Comparison of ENCODE assay signal across 24 mouse cellular contexts in the genomic region with DNA sequence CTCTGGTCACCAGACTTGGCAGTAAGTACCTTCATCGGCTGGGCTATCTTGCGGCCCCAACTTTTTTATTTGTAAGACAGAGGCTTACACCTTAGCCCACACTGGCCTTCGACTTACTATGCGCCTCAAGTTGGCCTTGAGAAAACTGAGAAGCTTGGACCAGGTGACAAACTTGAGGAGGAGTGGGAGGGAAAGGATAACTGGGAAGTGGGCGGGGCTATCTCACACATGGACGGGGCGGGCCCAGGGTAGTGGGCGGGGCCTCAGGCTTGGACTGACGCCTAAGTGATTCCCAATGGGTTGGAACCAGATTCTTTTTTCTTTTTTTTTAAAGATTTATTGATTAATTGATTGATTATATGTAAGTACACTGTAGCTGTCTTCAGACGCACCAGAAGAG. TPM values are rescaled to one million over a fixed set of nuclear protein-coding genes. Genes with fewer than 3 reads are reported as not detected.
A peak's percentile ranks its signal among the peaks of the same experiment; 100 is the strongest.
DNase-seq lines count a peak whose midpoint lies in the region; ATAC-seq and TF ChIP-seq lines count a peak whose summit lies in the region.
"Had no signal": no experiment of that assay in that cellular context is flagged by ENCODE, and none has a peak within 500 bp of the region (broad histone marks: within the 10 kb centered on the region; RNA-seq: fewer than 3 reads in every experiment).

No protein-coding gene starts in this region.

- DNase-seq in embryo, embryonic 11 days: peak; percentile 47
- DNase-seq in embryo, embryonic 10 days (ENCODE audit: low spot score): no peak
- peak; percentile 22 for DNase-seq in lung, postnatal 36 days
- no peak for DNase-seq in lung, postnatal 14 days
- peak; percentile 50 for DNase-seq in stomach, postnatal 0 days (ENCODE audit: low spot score)
- no peak for DNase-seq in heart, postnatal 36 days
- DNase-seq: adrenal gland, adult 2 months; cerebellum, adult 11-12 months; cerebellum, postnatal 25 days; gastrocnemius, postnatal 10 days; heart, adult 2 months; kidney, postnatal 14 days; right cerebral cortex, adult 18-20 months; thymus, postnatal 14 days had no signal

- TF ChIP-seq CTCF in stomach, postnatal 0 days (IDR thresholded peaks at IDR 0.05; ENCODE audit: low read depth): no peak

- no peaks in the 10 kb centered on the region for H3K27me3 ChIP-seq in stomach, postnatal 0 days (ENCODE audit: control insufficient read depth, insufficient read depth, low read length)
- H3K27me3 ChIP-seq: intestine, embryonic 15.5 days had no signal

- no peaks in the 10 kb centered on the region for H3K4me1 ChIP-seq in stomach, postnatal 0 days (replicated peaks; ENCODE audit: control insufficient read depth, insufficient read depth)
- H3K4me1 ChIP-seq: intestine, embryonic 15.5 days had no signal

- intact Hi-C loops in heart, postnatal 36 days (cut with DNase I): no loop called here

- 23% methylated on average over 10 of the region's 10 CpGs for WGBS in stomach, postnatal 0 days

- H3K4me3 ChIP-seq in stomach, postnatal 0 days (ENCODE audit: low read depth, low read length): no peak overlapping the region
- H3K4me3 ChIP-seq: heart, adult 2 months; intestine, embryonic 15.5 days had no signal

- no peak overlapping the region for H3K27ac ChIP-seq in stomach, postnatal 0 days (replicated peaks)
- H3K27ac ChIP-seq: heart, adult 2 months; hindbrain, embryonic 14.5 days; intestine, embryonic 15.5 days had no signal

- ATAC-seq in erythroblast, adult 5-6 weeks (replicated peaks; ENCODE audit: low FRiP score, poor library complexity, severe bottlenecking): 0 out of 2 replicates have a peak, but pooled peaks have one; percentile 64
- no peak for ATAC-seq in stomach, postnatal 0 days (ENCODE audit: low FRiP score, low TSS enrichment)
- ATAC-seq in megakaryocyte, adult 5-6 weeks (ENCODE audit: poor library complexity, severe bottlenecking): no peak

- H3K36me3 ChIP-seq in stomach, postnatal 0 days (ENCODE audit: control insufficient read depth, insufficient read depth, low read length): no peaks in the 10 kb centered on the region
- H3K36me3 ChIP-seq: intestine, embryonic 15.5 days had no signal

- no peak overlapping the region for H3K9ac ChIP-seq in stomach, postnatal 0 days (ENCODE audit: low read length)
- H3K9ac ChIP-seq: hindbrain, embryonic 14.5 days; intestine, embryonic 15.5 days had no signal

- TF ChIP-seq EP300 in stomach, postnatal 0 days (optimal IDR thresholded peaks at IDR 0.05): no peak

- H3K9me3 ChIP-seq in stomach, postnatal 0 days (ENCODE audit: control insufficient read depth, low read length): no peaks in the 10 kb centered on the region
- H3K9me3 ChIP-seq: intestine, embryonic 15.5 days had no signal

- no peak overlapping the region for H3K4me2 ChIP-seq in stomach, postnatal 0 days (replicated peaks; ENCODE audit: low read depth)
- H3K4me2 ChIP-seq: hindbrain, embryonic 14.5 days; intestine, embryonic 15.5 days had no signal

RNA-seq across cellular contexts. Expression of a gene that starts 11.3 kb away (rescaled TPM):
- 6.5 and 7.3 TPM in 2 replicates for total RNA-seq in erythroblast, adult 5-6 weeks (2015; ENCODE audit: low replicate concordance)
- not detected in 2 replicates for total RNA-seq in erythroblast, adult 5-6 weeks (2017; ENCODE audit: low replicate concordance)
- 8.6 and 10.0 TPM in 2 replicates for polyA plus RNA-seq in stomach, postnatal 0 days (2015; fragmentation: Nextera tagmentation; extraction: Ambion mirVana)
- 7.4 and 13.8 TPM in 2 replicates for total RNA-seq in megakaryocyte, adult 5-6 weeks (2015)
- 11.3 and 13.4 TPM in 2 replicates for total RNA-seq in megakaryocyte, adult 5-6 weeks (2017)
- total RNA-seq in heart, postnatal 36 days (2021): not detected
- total RNA-seq: adrenal gland, adult 2 months; gastrocnemius, postnatal 10 days; heart, adult 2 months; layer of hippocampus, postnatal 10 days; left cerebral cortex, postnatal 10 days had no signal
- polyA plus RNA-seq: brain, embryonic 14.5 days; heart, adult 2 months; hindbrain, embryonic 14.5 days had no signal

RNA-seq across cellular contexts. Expression of a gene that starts 24.8 kb away (rescaled TPM):
- total RNA-seq in erythroblast, adult 5-6 weeks (2015; ENCODE audit: low replicate concordance): not detected in 2 replicates
- total RNA-seq in erythroblast, adult 5-6 weeks (2017; ENCODE audit: low replicate concordance): not detected in 2 replicates
- polyA plus RNA-seq in stomach, postnatal 0 days (2015; fragmentation: Nextera tagmentation; extraction: Ambion mirVana): not detected in 2 replicates
- not detected in 2 replicates for total RNA-seq in megakaryocyte, adult 5-6 weeks (2015)
- not detected in 2 replicates for total RNA-seq in megakaryocyte, adult 5-6 weeks (2017)
- total RNA-seq in heart, postnatal 36 days (2021): under 1 TPM; 0.80 to 0.81 TPM
- total RNA-seq: neutrophil, adult 5-6 weeks had no signal
- polyA plus RNA-seq: lung, embryonic 16.5 days; stomach, embryonic 14.5 days had no signal

RNA-seq across cellular contexts. Expression of a gene that starts 27.0 kb away (rescaled TPM):
- total RNA-seq in erythroblast, adult 5-6 weeks (2015; ENCODE audit: low replicate concordance): 1.5 and 5.0 TPM in 2 replicates
- 3.6 and 4.8 TPM in 2 replicates for total RNA-seq in erythroblast, adult 5-6 weeks (2017; ENCODE audit: low replicate concordance)
- polyA plus RNA-seq in stomach, postnatal 0 days (2015; fragmentation: Nextera tagmentation; extraction: Ambion mirVana): 4.9 and 5.8 TPM in 2 replicates
- total RNA-seq in megakaryocyte, adult 5-6 weeks (2015): 8.1 and 9.6 TPM in 2 replicates
- 14.9 and 18.5 TPM in 2 replicates for total RNA-seq in megakaryocyte, adult 5-6 weeks (2017)
- 100 to 1,000 TPM in 1 of 2 experiments, 10 to 100 TPM in 1; 97.4 to 113 TPM for total RNA-seq in heart, postnatal 36 days (2021)

RNA-seq across cellular contexts. Expression of a gene that starts 34.5 kb away (rescaled TPM):
- total RNA-seq in erythroblast, adult 5-6 weeks (2015; ENCODE audit: low replicate concordance): 12.3 and 23.1 TPM in 2 replicates
- 35.3 and 49.5 TPM in 2 replicates for total RNA-seq in erythroblast, adult 5-6 weeks (2017; ENCODE audit: low replicate concordance)
- polyA plus RNA-seq in stomach, postnatal 0 days (2015; fragmentation: Nextera tagmentation; extraction: Ambion mirVana): 27.4 and 28.8 TPM in 2 replicates
- 8.4 and 10.3 TPM in 2 replicates for total RNA-seq in megakaryocyte, adult 5-6 weeks (2015)
- 26.0 and 29.3 TPM in 2 replicates for total RNA-seq in megakaryocyte, adult 5-6 weeks (2017)
- total RNA-seq in heart, postnatal 36 days (2021): 10 to 100 TPM; 31.9 to 32.3 TPM

RNA-seq across cellular contexts. Expression of a gene that starts 35.9 kb away (rescaled TPM):
- total RNA-seq in erythroblast, adult 5-6 weeks (2015; ENCODE audit: low replicate concordance): 0.77 and 1.3 TPM in 2 replicates
- total RNA-seq in erythroblast, adult 5-6 weeks (2017; ENCODE audit: low replicate concordance): 2.5 and 3.2 TPM in 2 replicates
- polyA plus RNA-seq in stomach, postnatal 0 days (2015; fragmentation: Nextera tagmentation; extraction: Ambion mirVana): 4.1 and 4.8 TPM in 2 replicates
- total RNA-seq in megakaryocyte, adult 5-6 weeks (2015): 4.3 and 5.5 TPM in 2 replicates
- 8.6 and 10.5 TPM in 2 replicates for total RNA-seq in megakaryocyte, adult 5-6 weeks (2017)
- total RNA-seq in heart, postnatal 36 days (2021): 10 to 100 TPM; 11.1 to 11.7 TPM

Comparison
In these comparisons a context has a peak if more than half of its experiments do, and no peak if none do; other contexts are left out.
1. DNase-seq: peak in embryo, embryonic 11 days (single experiment), lung, postnatal 36 days (single experiment) and stomach, postnatal 0 days (single experiment); none in embryo, embryonic 10 days (single experiment), lung, postnatal 14 days (single experiment) and heart, postnatal 36 days (0 of 2).
2. RNA of a gene that starts 27.0 kb away (total RNA-seq): 97.4 to 113 TPM in heart, postnatal 36 days; 8.1 to 18.5 TPM in megakaryocyte, adult 5-6 weeks and 1.5 to 5.0 TPM in erythroblast, adult 5-6 weeks; every median in the first group is over 4 times any median in the second.